Mouse (Mus musculus) cerebellum, adult (tissue): Measurements from ENCODE around the gene Gm9.
"Not testable (repeated sequence)": the region's sequence is repeated elsewhere in the genome, so short reads cannot be mapped to it uniquely, and the experiment has no call there.

Experiments
- ATAC-seq: cut with Nextera tagmentation; 2 replicates; pipeline ENCODE4 v1.9.2; 2017; ENCODE audit warnings: mild to moderate bottlenecking, moderate library complexity, mixed read lengths; ENCODE audit not compliant: insufficient number of reproducible peaks, low FRiP score, low TSS enrichment

The Gm9 gene

GRCm38 (mm10) chrX:37210941-37211340, at the start of gene Gm9:
Gene Gm9 (minus strand): TSS chrX:37211041.
- ATAC-seq = no peak

- not testable (repeated sequence) for ATAC-seq
Observed at GRCm38 (mm10) chrX:37249619-37250018, 38.8 kb upstream of the Gm9 start, which contains the start of gene Rhox3a. Gene Rhox3a (plus strand): TSS chrX:37249919.

- not testable (repeated sequence) for ATAC-seq
Observed at GRCm38 (mm10) chrX:37244676-37245075, 33.8 kb upstream of the Gm9 start, which contains the start of gene Rhox2a. Gene Rhox2a (plus strand): TSS chrX:37244976.

GRCm38 (mm10) chrX:37222158-37222557, 11.3 kb upstream of the Gm9 start, which contains the start of gene Rhox1:
Gene Rhox1 (minus strand): TSS chrX:37222258.
- ATAC-seq = not testable (repeated sequence)

- ATAC-seq = no peak
Observed at GRCm38 (mm10) chrX:37198676-37199075, 12.2 kb downstream of the Gm9 start.

- ATAC-seq = 0 out of 2 replicates have a peak, but pooled peaks have one; percentile 15
Observed at GRCm38 (mm10) chrX:37191744-37192379, 19.0 kb downstream of the Gm9 start.

- peak; percentile 80 for ATAC-seq
Observed at GRCm38 (mm10) chrX:37191105-37191743, 19.6 kb downstream of the Gm9 start, which contains the start of the genes Ndufa1 and Rnf113a1. Gene Ndufa1 (minus strand): TSS chrX:37191163. Gene Rnf113a1 (plus strand): TSS chrX:37191245.

- 0 out of 2 replicates have a peak, but pooled peaks have one; percentile 20 for ATAC-seq
Observed at GRCm38 (mm10) chrX:37190755-37191104, 20.1 kb downstream of the Gm9 start.

GRCm38 (mm10) chrX:37184401-37184800, 26.4 kb downstream of the Gm9 start:
- ATAC-seq = not testable (repeated sequence)

GRCm38 (mm10) chrX:37168742-37169141, 42.1 kb downstream of the Gm9 start, which contains the start of gene Akap14:
Gene Akap14 (minus strand): TSS chrX:37168842.
- no peak for ATAC-seq

GRCm38 (mm10) chrX:37167085-37167484, 43.8 kb downstream of the Gm9 start:
- ATAC-seq = no peak

GRCm38 (mm10) chrX:37163115-37163514, 47.7 kb downstream of the Gm9 start:
- ATAC-seq = no peak

GRCm38 (mm10) chrX:37161169-37161568, 49.7 kb downstream of the Gm9 start:
- no peak for ATAC-seq
